Mouse (Mus musculus) cerebellum, postnatal 14 days (tissue): Measurements from ENCODE around the gene Rapgef1.

Source experiments
- DNase-seq, 2 experiments: peaks; one replicate each; pipeline ENCODE4 v3.0.0; 2021; ENCODE audit warnings: mixed read lengths in 2 of 2

Rapgef1 gene

DNA sequence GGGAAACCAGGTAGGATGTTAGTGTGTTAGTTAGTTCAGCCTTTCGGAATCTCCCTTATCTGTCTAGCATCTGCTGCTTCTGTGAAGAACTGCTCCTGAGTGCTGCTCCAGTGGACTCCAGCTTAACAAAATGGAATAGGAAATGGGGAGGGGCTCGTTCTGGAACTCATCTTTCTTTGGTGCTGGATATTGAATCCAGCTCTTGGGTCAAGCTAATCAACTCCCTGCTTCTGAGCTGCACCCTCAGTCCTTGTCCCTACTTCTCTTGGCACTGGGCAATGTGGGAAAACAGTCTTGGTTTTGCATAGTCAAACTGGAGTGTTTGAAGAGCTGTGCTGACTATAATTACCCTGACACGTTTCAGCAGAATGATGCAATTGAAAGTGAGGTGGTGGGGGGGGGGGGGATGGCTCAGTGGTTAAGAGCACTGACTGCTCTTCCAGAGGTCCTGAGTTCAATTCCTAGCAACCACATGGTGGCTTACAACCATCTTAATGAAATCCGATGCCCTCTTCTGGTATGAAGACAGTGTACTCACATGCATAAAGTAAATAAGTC lies 25.6 kb downstream of the Rapgef1 start:
- DNase-seq = no peak

DNA sequence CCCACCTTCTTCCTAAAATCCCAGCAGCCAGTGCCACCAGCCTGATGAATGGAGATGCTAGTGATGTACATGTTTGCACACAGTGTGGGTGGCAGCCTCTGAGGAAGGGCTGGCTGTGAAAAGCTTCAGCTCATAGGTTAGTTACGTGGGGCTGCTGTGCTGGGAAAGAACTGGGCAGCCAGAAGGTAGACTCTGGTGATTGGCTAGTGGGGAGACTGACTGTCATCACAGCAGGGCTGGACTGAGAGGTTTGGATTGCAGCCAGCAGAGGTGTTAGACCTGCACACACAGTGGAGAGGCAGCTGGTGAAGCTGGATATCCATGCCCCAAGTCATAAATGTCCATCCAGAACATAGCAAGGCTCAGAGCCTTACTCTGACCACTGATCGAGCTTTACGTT lies 27.1 kb downstream of the Rapgef1 start:
- peak in 1 of 2 experiments; percentile 50 for DNase-seq

DNA sequence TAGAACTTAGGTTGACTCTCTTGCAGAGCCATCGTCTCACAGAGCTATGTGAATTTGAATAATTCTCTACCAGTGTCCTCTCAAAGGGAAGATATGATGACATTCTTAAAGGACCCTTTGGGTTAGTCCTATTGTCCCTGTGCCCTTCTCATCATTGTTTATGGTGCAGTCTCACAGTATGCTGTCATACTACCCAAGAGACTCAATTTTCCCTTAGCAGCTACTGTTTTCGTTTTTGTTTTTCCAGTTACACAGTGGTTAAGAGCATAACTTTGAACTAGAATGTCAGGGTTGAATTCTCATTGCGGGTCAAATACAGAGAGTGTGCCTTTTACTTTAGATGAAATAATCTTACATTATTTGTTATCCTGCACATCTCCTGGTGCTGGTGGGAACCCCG lies 27.6 kb downstream of the Rapgef1 start:
- DNase-seq = no peak

GRCm38 (mm10) chr2:29647808-29648207 lies 28.3 kb downstream of the Rapgef1 start:
- DNase-seq = peak in 1 of 2 experiments; percentile 29

- no peak for DNase-seq
Measured at GRCm38 (mm10) chr2:29648956-29649794, 29.7 kb downstream of the Rapgef1 start.

DNA sequence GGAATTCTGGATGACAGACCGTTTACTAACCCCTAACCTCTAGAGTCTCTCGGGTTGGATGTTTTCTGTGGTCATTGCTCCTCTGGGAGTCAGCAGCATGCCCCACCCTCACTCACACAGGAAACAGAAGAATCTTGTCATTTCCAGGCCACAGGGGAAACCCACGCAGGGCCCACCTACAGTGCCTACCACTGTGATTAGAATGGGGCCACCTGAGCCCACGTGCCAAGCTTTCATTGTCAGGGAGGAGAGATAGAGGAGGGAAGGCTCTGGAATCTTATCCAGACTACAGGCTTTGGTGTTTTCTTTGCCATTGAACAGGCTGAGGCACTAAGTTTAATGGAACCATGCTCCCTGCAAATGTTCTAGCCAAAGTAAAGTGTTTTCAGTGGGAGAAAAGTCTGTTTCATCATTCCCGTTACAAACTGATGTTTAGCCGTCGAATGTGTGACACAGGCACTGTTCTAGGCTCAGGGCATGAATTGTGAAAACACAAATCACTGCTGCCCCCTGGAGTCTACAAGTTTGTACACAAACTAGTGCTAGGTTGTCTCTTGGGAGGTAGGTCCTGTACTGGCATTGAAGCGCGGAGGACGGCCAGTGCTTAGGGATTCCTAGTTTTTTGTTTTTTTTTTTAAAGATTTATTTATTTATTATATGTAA lies 30.4 kb downstream of the Rapgef1 start:
- peak; percentile 34 to 42 for DNase-seq

DNA sequence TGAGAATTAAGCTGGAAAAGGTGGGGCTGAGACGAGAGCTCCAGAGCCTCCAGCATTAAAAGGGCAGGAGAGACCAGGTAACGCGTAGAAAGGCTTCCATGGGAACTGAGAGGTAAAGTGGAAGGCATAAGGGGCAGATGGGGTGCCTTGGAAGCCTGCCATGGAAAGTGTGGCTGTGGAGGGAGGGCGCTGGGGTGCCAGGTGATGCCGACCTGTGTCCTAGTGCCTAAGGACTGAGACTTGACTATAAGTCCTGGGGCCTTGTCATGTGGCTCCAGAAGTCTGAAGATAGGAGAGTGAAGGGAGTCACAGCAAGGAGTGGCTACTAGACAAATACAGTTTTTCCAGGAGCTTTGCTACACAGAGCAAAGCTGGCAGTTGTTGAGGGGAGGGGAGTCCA lies 32.4 kb downstream of the Rapgef1 start:
- DNase-seq = peak; percentile 53 to 65

GRCm38 (mm10) chr2:29655433-29655832 lies 35.9 kb downstream of the Rapgef1 start:
- no peak for DNase-seq

DNA sequence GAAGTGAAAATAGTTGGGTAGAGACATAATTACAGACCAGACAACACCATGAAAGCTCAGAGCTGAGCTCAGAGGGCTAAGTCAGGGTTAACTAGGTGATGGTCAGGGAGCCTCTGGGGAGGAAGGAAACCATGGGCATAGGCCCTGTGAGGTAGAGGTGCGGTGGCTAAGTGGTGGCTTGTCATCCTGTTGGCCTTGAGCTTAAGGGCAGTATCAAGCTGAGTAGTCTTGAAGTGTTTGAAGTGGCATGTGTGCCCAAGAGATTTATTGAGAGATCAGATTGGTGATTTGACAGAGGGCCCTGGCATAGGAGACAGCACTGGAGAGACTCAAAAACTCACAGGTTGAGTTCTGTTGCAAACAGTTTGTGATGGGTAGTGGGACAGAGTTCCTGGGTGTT lies 36.6 kb downstream of the Rapgef1 start:
- DNase-seq = no peak

DNA sequence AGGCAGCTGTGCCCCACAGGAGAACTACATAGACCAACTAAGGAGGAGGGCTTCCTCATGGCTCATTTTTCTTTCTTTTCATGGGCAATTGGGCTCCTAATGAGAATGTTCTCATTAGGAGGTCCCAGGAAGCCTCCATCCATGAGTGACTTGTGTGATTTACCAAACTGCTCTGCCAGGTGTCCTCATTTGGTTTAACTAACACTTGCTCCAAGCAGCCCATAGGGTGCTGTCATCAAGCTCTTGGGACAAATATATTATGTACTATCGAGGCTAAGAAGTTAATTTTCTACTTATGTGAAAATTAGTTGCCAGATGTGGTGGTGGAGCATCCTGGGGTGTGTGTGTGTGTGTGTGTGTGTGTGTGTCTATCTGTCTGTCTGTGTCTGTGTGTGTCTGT lies 37.6 kb downstream of the Rapgef1 start:
- DNase-seq = no peak

DNA sequence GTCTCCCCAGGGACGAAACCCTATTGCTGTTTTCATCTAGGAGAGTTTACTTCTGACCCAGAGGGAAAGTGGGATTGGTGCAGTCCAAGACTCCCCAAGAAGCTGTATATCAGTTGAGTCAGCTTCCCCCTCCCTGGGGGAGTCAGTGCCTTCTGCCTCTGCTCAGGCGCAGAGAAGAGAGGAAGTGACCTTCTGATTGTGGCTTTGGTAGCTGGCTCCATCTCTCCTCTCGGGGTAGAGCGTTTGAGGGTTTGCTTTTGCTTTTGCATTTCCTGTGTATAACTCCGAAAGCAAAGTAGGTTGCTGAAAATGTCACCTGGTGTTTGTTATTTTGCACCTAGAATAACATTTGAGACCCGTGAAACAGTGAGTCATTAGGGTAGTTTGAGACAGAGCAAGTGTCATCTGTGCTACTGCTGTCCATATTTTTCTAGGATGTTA lies 42.3 kb downstream of the Rapgef1 start:
- no peak for DNase-seq

- DNase-seq = no peak
Measured at GRCm38 (mm10) chr2:29663260-29663877, 43.8 kb downstream of the Rapgef1 start.

DNA sequence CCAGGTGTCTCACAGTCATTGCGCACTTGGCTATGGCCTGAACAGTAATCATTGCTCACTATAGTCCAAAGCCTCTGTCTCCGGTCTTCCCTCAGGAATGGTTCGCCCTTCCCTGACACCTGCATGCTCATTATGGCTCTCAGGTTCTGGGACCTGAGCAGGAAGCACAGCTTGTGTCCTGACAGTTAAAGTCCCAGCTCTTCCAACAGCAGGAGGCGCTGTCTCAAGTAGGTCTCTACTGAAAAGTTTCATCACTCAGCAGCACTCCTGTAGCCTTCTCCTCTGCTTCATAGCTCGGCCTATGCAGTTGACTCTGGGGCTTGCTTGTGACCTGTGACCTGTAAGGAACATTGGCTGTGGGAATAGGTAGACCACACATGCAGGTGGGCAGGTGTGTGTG lies 45.9 kb downstream of the Rapgef1 start:
- no peak for DNase-seq

- DNase-seq = peak in 1 of 2 experiments; percentile 36
Measured at GRCm38 (mm10) chr2:29666589-29666988, 47.1 kb downstream of the Rapgef1 start.

DNA sequence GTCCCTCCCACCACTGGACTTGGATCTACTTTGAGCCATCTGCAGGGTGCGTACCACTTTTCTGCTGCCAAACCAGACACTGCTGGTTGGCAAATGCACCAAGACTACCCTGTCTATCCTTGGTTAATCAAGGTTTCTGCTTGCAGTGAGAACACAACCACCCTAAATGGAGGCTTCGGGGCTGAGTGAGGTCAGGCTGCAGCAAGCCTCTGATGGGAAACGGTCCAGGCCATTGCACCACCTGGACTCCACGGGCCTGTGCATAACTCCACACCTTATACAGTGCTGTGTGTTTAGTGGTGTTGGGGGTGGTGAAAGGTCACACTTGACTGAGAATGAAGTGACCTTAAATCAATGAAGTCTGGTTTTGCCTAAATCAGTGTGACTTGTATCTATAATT lies 47.6 kb downstream of the Rapgef1 start:
- DNase-seq = peak; percentile 40 to 48

DNA sequence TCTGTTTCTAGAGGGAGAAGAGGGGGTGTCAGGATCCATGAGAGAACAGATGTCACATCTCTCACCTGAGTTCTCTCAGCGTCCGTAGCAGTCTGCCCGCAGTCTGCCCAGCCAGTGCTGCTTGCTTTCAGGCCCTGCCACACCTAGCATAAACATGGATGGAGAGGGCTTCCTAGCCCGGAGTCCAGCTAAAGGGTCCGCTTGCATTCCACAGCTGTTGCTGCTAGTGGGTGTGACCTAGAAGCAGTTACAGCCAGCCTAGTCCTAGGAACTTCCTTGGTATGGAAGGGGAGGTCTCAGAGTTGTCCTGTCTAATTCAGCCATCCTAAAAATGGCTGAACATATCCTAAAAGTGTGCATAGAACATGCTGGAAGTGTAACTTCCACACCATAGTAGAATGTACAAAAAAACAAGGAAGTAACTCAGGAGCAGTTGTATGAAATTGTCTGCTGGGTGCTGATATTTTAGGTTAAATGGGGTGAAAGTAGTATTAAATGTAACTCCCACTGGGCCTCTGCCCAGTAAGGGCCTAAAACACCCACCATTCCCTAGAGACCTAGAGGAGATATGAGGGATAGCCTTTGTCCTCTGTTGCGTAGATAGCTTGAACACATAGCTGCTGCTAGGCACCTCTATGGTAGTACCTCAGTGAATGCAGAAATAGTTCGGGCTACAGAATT lies 48.6 kb downstream of the Rapgef1 start:
- DNase-seq = no peak

DNA sequence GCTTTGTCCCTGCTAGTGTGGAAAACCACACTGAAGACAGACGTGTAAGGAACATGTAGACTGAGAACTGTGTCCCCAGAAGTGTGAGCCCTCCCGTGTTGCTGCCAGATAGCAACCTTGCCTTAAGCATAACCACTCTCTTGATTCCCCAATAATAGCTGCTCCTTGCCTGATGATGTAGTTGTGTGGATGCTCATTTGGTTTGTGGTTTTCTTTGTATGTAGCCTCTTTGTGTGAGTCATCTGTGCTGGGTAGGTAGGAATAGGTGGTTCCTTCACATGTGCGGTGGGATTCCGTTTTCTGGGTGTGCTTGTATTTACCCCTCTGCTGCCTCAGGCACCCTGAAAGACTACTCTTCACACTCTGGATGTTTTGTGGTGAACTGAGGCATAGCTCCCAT lies 49.4 kb downstream of the Rapgef1 start:
- no peak for DNase-seq

DNA sequence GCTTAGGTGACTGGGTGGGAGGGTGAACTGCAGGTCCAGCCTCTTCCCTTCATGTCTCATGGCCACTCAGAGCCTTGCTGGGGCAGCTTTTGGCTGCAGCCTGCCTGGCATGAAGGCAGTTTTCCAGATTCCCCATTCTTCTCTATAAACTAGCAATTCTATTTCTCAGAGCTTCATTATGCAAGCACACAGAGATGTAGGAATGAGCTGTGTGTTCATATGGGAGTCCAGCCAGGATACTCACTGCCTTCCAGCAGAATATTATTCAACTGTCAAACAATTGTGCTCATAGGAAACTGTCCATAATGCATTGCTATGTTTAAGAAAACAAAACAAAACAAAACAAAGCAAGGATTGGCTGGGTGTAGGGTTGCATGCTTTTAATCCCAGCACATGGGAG lies 50.2 kb downstream of the Rapgef1 start:
- peak in 1 of 2 experiments; percentile 38 for DNase-seq

GRCm38 (mm10) chr2:29670231-29670991 lies 50.9 kb downstream of the Rapgef1 start:
- peak; percentile 71 to 76 for DNase-seq

GRCm38 (mm10) chr2:29671374-29671773 lies 51.9 kb downstream of the Rapgef1 start:
- DNase-seq = no peak

DNA sequence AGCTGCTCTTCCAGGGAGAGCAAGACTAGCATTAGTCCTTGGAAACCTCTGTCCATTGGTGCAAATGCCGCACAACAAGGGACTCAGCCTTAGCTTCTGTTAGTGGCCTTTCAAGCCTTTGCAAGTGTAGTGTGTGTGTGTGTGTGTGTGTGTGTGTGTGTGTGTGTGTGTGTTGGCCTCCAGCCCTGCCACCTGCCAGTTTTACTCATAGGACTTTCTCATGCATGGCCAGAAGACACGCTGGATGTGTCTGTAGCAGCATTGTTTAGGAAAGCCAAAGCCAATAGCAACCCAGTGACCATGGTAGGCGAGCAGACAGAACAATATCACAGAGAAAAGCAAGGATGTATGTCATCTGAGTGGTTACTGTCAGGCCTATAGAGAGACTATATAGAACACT lies 52.3 kb downstream of the Rapgef1 start:
- peak; percentile 42 to 58 for DNase-seq
